Mouse (Mus musculus) G1E (cell line): ENCODE measurements around the gene Grb2.

ENCODE experiments used
- CTCF ChIP-seq: IDR thresholded peaks from 2 replicates; pipeline ENCODE4 v1.5.1; 2012; ENCODE audit warnings: low read depth, low read length, inconsistent platforms, mixed read lengths
- GATA1 ChIP-seq: IDR thresholded peaks from 2 replicates; pipeline ENCODE4 v1.6.1; 2012; ENCODE audit warnings: borderline replicate concordance, low read length, inconsistent platforms, mixed read lengths
- GATA2 ChIP-seq: IDR thresholded peaks from 2 replicates; pipeline ENCODE4 v1.6.1; 2012; ENCODE audit warnings: low read depth, low read length, inconsistent platforms, borderline replicate concordance
- POLR2AphosphoS5 ChIP-seq: IDR thresholded peaks from 2 replicates; pipeline ENCODE4 v1.6.1; 2012; ENCODE audit warnings: low read depth, low read length, inconsistent platforms; ENCODE audit not compliant: insufficient replicate concordance
- TAL1 ChIP-seq: conservative IDR thresholded peaks from 2 replicates; pipeline ENCODE4 v1.6.1; 2012; ENCODE audit warnings: low read depth, low read length, inconsistent platforms, mixed read lengths

GRCm38 (mm10) chr11:115691013-115691412 lies 17.4 kb downstream of the Grb2 start:
- TF ChIP-seq CTCF: no peak
- no peak for TF ChIP-seq POLR2AphosphoS5
- no peak for TF ChIP-seq GATA1
- no peak for TF ChIP-seq GATA2
- TF ChIP-seq TAL1: no peak
